Mouse (Mus musculus) cerebellum, adult 2 months (tissue): ENCODE data around the gene Lrrc42.

Experiments used
- CTCF ChIP-seq: fragments of 200-500 bp; IDR thresholded peaks from 2 replicates; pipeline ENCODE4 v1.5.1; 2011; ENCODE audit warnings: low read depth, mild to moderate bottlenecking, control low read depth, low read length, moderate library complexity, borderline replicate concordance; ENCODE audit not compliant: insufficient read depth
- POLR2A ChIP-seq: fragments of 200-500 bp; IDR thresholded peaks from 2 replicates; pipeline ENCODE4 v1.6.1; 2011; ENCODE audit warnings: low read length, control low read depth, borderline replicate concordance; ENCODE audit not compliant: insufficient read depth

DNA sequence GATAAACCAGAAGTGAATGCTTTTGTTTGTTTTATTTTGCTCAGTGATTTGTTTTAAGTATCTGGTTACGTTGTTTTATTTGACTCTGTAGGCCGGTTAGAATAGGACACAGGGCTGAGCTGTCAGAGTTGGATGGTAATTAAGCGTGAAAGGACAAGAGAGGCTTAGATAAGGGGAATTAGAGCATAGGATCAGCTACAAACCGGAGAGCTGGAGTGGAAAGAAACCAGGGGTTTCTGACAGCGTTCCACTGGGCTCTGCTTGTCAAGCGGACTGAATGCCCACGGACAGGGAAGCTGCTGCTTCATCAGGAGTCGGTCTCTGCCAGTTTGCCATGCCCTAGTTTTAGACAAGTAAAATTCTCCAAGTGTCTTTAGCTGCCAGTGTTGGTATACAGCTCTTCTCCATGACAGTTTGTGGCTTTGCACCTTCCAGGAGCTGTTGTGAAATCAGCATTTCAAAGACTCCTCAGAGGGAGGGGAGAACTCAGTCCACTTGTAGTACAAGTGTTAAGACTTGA, 24.9 kb upstream of the Lrrc42 start:
- no peak for TF ChIP-seq CTCF
- TF ChIP-seq POLR2A = no peak
